In the genomic region with DNA sequence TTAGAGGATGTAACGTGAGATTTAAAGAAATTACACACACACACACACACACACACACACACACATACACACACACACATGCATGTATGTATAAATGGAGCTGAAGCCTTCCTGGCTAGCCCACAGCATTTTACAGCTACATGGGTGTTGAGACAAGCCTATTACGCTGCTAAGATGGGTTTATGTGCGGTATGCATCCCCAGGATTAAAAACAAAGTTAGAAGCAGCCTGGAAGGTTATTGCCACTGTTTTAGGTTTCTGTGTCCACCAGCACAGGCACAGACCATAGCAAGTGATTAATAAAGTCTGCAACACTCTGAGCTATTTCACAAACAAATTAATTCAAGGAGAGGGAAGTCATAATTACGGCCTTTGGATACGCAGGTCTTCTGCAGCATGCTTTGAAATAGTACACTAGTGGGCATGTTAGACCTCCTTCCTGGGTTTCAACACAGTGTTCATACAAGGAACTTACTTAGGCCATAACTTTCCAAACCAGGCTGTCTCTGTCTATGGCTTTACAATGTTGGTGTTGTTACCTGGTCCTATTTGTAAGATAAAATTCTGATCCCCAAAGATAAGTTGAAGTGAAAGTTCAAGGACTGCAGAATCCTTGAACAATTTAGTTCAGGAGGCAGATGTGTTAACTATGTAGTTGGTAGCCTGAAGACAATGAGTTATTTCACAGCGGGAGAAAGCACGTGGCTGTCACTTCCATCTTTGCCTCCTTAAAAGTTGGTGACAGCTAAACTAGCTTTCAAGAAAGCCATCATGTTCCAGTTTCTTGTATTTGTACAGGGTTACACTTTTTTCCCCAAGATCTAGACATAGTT, we compare ENCODE assay signal across 8 mouse cellular contexts. TPM values are rescaled to one million over a fixed set of nuclear protein-coding genes. Genes with fewer than 3 reads are reported as not detected.
A peak's percentile ranks its signal among the peaks of the same experiment; 100 is the strongest.
DNase-seq lines count a peak whose midpoint lies in the region; ATAC-seq and TF ChIP-seq lines count a peak whose summit lies in the region.

No protein-coding gene starts in this region.

- 8% methylated on average over 7 of the region's 7 CpGs for WGBS in cerebellum, adult 2 months
- WGBS in embryonic facial prominence, embryonic 15.5 days: 5% methylated on average over 7 of the region's 7 CpGs
- 5% methylated on average over 7 of the region's 7 CpGs for WGBS in intestine, postnatal 0 days
- 30% methylated on average over 7 of the region's 7 CpGs for WGBS in neural tube, embryonic 14.5 days

- DNase-seq in cerebellum, adult 2 months: peak; percentile 36 to 45
- DNase-seq in cerebellum, adult 11 months: no peak
- peak; percentile 81 for DNase-seq in A20 (ENCODE audit: low read depth, low spot score)
- no peak for DNase-seq in spleen, postnatal 10 days (ENCODE audit: low spot score in 2 of 2)
- no peak for DNase-seq in adrenal gland, postnatal 10 days

- no peaks in the 10 kb centered on the region for H3K27me3 ChIP-seq in cerebellum, adult 2 months (ENCODE audit: control insufficient read depth, insufficient read depth, low read length)
- no peaks in the 10 kb centered on the region for H3K27me3 ChIP-seq in embryonic facial prominence, embryonic 15.5 days
- H3K27me3 ChIP-seq in intestine, postnatal 0 days (replicated peaks; ENCODE audit: control insufficient read depth, insufficient read depth, low read length): no peaks in the 10 kb centered on the region
- no peaks in the 10 kb centered on the region for H3K27me3 ChIP-seq in neural tube, embryonic 14.5 days (ENCODE audit: control insufficient read depth, insufficient read depth, low read length)

- TF ChIP-seq CTCF in cerebellum, adult 2 months (IDR thresholded peaks at IDR 0.05; ENCODE audit: borderline replicate concordance, insufficient read depth, low read depth, low read length): no peak
- TF ChIP-seq CTCF in intestine, postnatal 0 days (IDR thresholded peaks at IDR 0.05; ENCODE audit: low read depth): no peak

- peak overlapping the region; percentile 91 for H3K4me3 ChIP-seq in cerebellum, adult 2 months (replicated peaks; ENCODE audit: insufficient read depth, low read depth, low read length)
- peak overlapping the region; percentile 87 for H3K4me3 ChIP-seq in embryonic facial prominence, embryonic 15.5 days (replicated peaks)
- H3K4me3 ChIP-seq in intestine, postnatal 0 days (ENCODE audit: low read depth, low read length): peak overlapping the region; percentile 92
- H3K4me3 ChIP-seq in neural tube, embryonic 14.5 days (ENCODE audit: low read depth, low read length): peak overlapping the region; percentile 93

- ATAC-seq in embryonic facial prominence, embryonic 15.5 days (ENCODE audit: insufficient number of reproducible peaks, low FRiP score, low TSS enrichment, low read depth): no peak
- no peak for ATAC-seq in intestine, postnatal 0 days
- ATAC-seq in neural tube, embryonic 14.5 days (ENCODE audit: low read depth): no peak

- peak overlapping the region; percentile 14; the same call in 1 of the 2 replicates for H3K27ac ChIP-seq in cerebellum, adult 2 months (ENCODE audit: insufficient read depth, low read length)
- peak overlapping the region; percentile 99 for H3K27ac ChIP-seq in embryonic facial prominence, embryonic 15.5 days (replicated peaks)
- H3K27ac ChIP-seq in intestine, postnatal 0 days (ENCODE audit: low read depth, low read length): peak overlapping the region; percentile 99
- no peak overlapping the region; the same call in 1 of the 2 replicates for H3K27ac ChIP-seq in neural tube, embryonic 14.5 days (ENCODE audit: low read depth, low read length)

- TF ChIP-seq POLR2A in cerebellum, adult 2 months (IDR thresholded peaks at IDR 0.05; ENCODE audit: borderline replicate concordance, insufficient read depth, low read length): no peak

- peaks cover 13% of the 10 kb centered on the region for H3K4me1 ChIP-seq in cerebellum, adult 2 months (ENCODE audit: control insufficient read depth, insufficient read depth, low read length)
- H3K4me1 ChIP-seq in embryonic facial prominence, embryonic 15.5 days: peaks cover 41% of the 10 kb centered on the region
- H3K4me1 ChIP-seq in intestine, postnatal 0 days (replicated peaks; ENCODE audit: control insufficient read depth, insufficient read depth, low read length): peaks cover 6% of the 10 kb centered on the region; the same call in 1 of the 2 replicates
- H3K4me1 ChIP-seq in neural tube, embryonic 14.5 days (ENCODE audit: control insufficient read depth, insufficient read depth, low read length): peaks cover 31% of the 10 kb centered on the region

- H3K4me2 ChIP-seq in embryonic facial prominence, embryonic 15.5 days (replicated peaks): peak overlapping the region; percentile 61
- peak overlapping the region; percentile 80 for H3K4me2 ChIP-seq in intestine, postnatal 0 days (replicated peaks; ENCODE audit: low read depth)
- H3K4me2 ChIP-seq in neural tube, embryonic 14.5 days (ENCODE audit: low read depth, low read length): peak overlapping the region; percentile 75

- no peaks in the 10 kb centered on the region for H3K9me3 ChIP-seq in embryonic facial prominence, embryonic 15.5 days (replicated peaks)
- no peaks in the 10 kb centered on the region for H3K9me3 ChIP-seq in intestine, postnatal 0 days (ENCODE audit: control insufficient read depth)
- H3K9me3 ChIP-seq in neural tube, embryonic 14.5 days (ENCODE audit: control insufficient read depth, low read length): no peaks in the 10 kb centered on the region

- H3K36me3 ChIP-seq in embryonic facial prominence, embryonic 15.5 days: no peaks in the 10 kb centered on the region
- H3K36me3 ChIP-seq in intestine, postnatal 0 days (ENCODE audit: control insufficient read depth, insufficient read depth): no peaks in the 10 kb centered on the region
- H3K36me3 ChIP-seq in neural tube, embryonic 14.5 days (ENCODE audit: control insufficient read depth, insufficient read depth, low read length): no peaks in the 10 kb centered on the region

- 0 out of 2 replicates have a peak overlapping the region, but pooled peaks have one; percentile 9 for H3K9ac ChIP-seq in embryonic facial prominence, embryonic 15.5 days
- H3K9ac ChIP-seq in intestine, postnatal 0 days (ENCODE audit: low read depth, low read length): peak overlapping the region; percentile 92
- peak overlapping the region; percentile 95; the same call in 1 of the 2 replicates for H3K9ac ChIP-seq in neural tube, embryonic 14.5 days (replicated peaks; ENCODE audit: low read depth, low read length)

RNA-seq across cellular contexts. Expression of gene Mbnl1, which starts 29.7 kb away (rescaled TPM):
- 62.7 and 66.7 TPM in 2 replicates for polyA plus RNA-seq in cerebellum, adult 2 months (2012; rRNA removed)
- 97.0 and 103 TPM in 2 replicates for polyA plus RNA-seq in embryonic facial prominence, embryonic 15.5 days (2015; fragmentation: Nextera tagmentation; extraction: Ambion mirVana)
- 54.6 and 55.5 TPM in 2 replicates for polyA plus RNA-seq in intestine, postnatal 0 days (2015; fragmentation: Nextera tagmentation; extraction: Ambion mirVana)
- polyA plus RNA-seq in neural tube, embryonic 14.5 days (2014; fragmentation: Nextera tagmentation; extraction: Ambion mirVana): 63.1 and 76.3 TPM in 2 replicates
- 100 to 1,000 TPM; 284 to 333 TPM for total RNA-seq in adrenal gland, postnatal 10 days (2021)

Comparison
In these comparisons a context has a peak if more than half of its experiments do, and no peak if none do; other contexts are left out.
1. DNase-seq: peak in cerebellum, adult 2 months (2 of 2) and A20 (single experiment); none in cerebellum, adult 11 months (single experiment), spleen, postnatal 10 days (0 of 2) and adrenal gland, postnatal 10 days (single experiment).
2. H3K9ac ChIP-seq: peak in every context shown above with its lines; median percentile 95 in neural tube, embryonic 14.5 days; 92 in intestine, postnatal 0 days; 9 in embryonic facial prominence, embryonic 15.5 days.
3. Peak in every context shown above with its lines, with median percentiles within 50 percentile points of each other: H3K4me3 ChIP-seq and H3K4me2 ChIP-seq.